In the genomic region with DNA sequence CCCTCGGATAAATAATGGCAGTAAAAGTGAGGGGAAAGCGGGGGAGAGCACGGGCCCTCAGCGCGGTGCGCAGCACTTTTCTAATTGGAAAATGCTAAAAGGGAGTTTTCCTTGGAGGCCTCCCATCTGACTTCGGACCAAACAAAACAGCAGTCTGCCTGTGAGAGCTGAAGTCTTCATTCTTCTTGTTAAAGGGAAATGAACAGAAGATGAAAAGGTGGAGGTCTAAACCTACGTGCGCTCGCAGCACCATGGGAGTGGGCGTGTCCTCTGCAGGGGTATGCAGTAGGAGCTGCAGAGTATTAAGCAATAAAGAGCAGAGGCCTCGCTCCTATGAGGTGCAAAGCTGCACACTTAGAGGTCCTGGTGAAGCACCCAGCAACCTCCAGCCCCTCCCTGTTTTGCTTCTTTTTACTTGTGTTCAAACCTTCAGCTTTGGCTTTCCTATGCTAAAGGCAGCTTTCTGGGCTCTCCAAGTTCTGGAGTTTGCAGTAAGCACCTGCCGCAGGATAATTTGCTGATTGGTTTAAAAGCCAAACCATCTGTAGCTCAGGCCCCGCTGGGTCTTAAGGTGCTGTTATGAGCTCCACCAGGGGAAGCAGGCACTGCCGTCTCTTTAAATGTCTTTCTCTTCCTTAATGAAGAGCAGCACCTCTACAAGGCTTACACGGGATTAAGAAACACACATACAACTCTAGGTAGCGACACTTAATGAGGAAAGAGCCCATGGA, we compare ENCODE assay signal across 8 mouse cellular contexts.
DNase-seq lines count a peak whose midpoint lies in the region; ATAC-seq and TF ChIP-seq lines count a peak whose summit lies in the region.

No protein-coding gene starts in this region.

- H3K4me3 ChIP-seq in heart, embryonic 10.5 days, result no peak overlapping the region
- H3K4me3 ChIP-seq in forebrain, embryonic 16.5 days (replicated peaks; ENCODE audit: low read length), result peak overlapping the region; percentile 33
- H3K4me3 ChIP-seq in hindbrain, embryonic 14.5 days (replicated peaks; ENCODE audit: low read length), result 0 out of 2 replicates have a peak overlapping the region, but pooled peaks have one; percentile 6
- H3K4me3 ChIP-seq in limb, embryonic 14.5 days (replicated peaks; ENCODE audit: low read length), result peak overlapping the region; percentile 16
- H3K4me3 ChIP-seq in neural tube, embryonic 14.5 days (ENCODE audit: low read depth, low read length), result peak overlapping the region; percentile 13; the same call in 1 of the 2 replicates

- WGBS in heart, embryonic 10.5 days, result 56% methylated on average over 17 of the region's 17 CpGs
- 13% methylated on average over 17 of the region's 17 CpGs for WGBS in forebrain, embryonic 16.5 days
- 45% methylated on average over 17 of the region's 17 CpGs for WGBS in hindbrain, embryonic 14.5 days
- 13% methylated on average over 17 of the region's 17 CpGs for WGBS in limb, embryonic 14.5 days
- WGBS in neural tube, embryonic 14.5 days, result 29% methylated on average over 17 of the region's 17 CpGs

- ATAC-seq in forebrain, embryonic 16.5 days, result peak; percentile 72
- ATAC-seq in hindbrain, embryonic 14.5 days (ENCODE audit: low FRiP score), result no peak
- no peak for ATAC-seq in limb, embryonic 14.5 days (ENCODE audit: low FRiP score, low read depth)
- ATAC-seq in neural tube, embryonic 14.5 days (ENCODE audit: low read depth), result no peak; the same call in 1 of the 2 replicates
- ATAC-seq in erythroid progenitor cell, adult 5-6 weeks (replicated peaks; ENCODE audit: low FRiP score, poor library complexity, severe bottlenecking), result no peak
- ATAC-seq in cerebellum, adult (ENCODE audit: insufficient number of reproducible peaks, low FRiP score, low TSS enrichment), result no peak

- H3K4me1 ChIP-seq in heart, embryonic 10.5 days, result no peaks in the 10 kb centered on the region
- H3K4me1 ChIP-seq in forebrain, embryonic 16.5 days (replicated peaks; ENCODE audit: control insufficient read depth, insufficient read depth, low read length), result peaks cover 4% of the 10 kb centered on the region
- no peaks in the 10 kb centered on the region for H3K4me1 ChIP-seq in hindbrain, embryonic 14.5 days (replicated peaks; ENCODE audit: control insufficient read depth, insufficient read depth, low read length)
- H3K4me1 ChIP-seq in limb, embryonic 14.5 days (ENCODE audit: control insufficient read depth, insufficient read depth, low read length), result peaks cover 23% of the 10 kb centered on the region
- peaks cover 7% of the 10 kb centered on the region; the same call in 1 of the 2 replicates for H3K4me1 ChIP-seq in neural tube, embryonic 14.5 days (ENCODE audit: control insufficient read depth, insufficient read depth, low read length)

- H3K9ac ChIP-seq in forebrain, embryonic 16.5 days (replicated peaks; ENCODE audit: low read depth, low read length), result peak overlapping the region; percentile 20; the same call in 1 of the 2 replicates
- peak overlapping the region; percentile 20; the same call in 1 of the 2 replicates for H3K9ac ChIP-seq in hindbrain, embryonic 14.5 days
- 0 out of 2 replicates have a peak overlapping the region, but pooled peaks have one; percentile 9 for H3K9ac ChIP-seq in limb, embryonic 14.5 days (ENCODE audit: low read depth, low read length, severe bottlenecking)
- 0 out of 2 replicates have a peak overlapping the region, but pooled peaks have one; percentile 8 for H3K9ac ChIP-seq in neural tube, embryonic 14.5 days (replicated peaks; ENCODE audit: low read depth, low read length)

- H3K9me3 ChIP-seq in heart, embryonic 10.5 days, result no peaks in the 10 kb centered on the region
- no peaks in the 10 kb centered on the region for H3K9me3 ChIP-seq in forebrain, embryonic 16.5 days (ENCODE audit: control insufficient read depth, low read length)
- H3K9me3 ChIP-seq in hindbrain, embryonic 14.5 days (ENCODE audit: control insufficient read depth, low read length), result 0 out of 2 replicates have a peak, but pooled peaks cover 3% of the 10 kb centered on the region
- H3K9me3 ChIP-seq in limb, embryonic 14.5 days (ENCODE audit: control insufficient read depth, low read length), result no peaks in the 10 kb centered on the region
- H3K9me3 ChIP-seq in neural tube, embryonic 14.5 days (ENCODE audit: control insufficient read depth, low read length), result no peaks in the 10 kb centered on the region

- TF ChIP-seq POLR2A in limb, embryonic 14.5 days (IDR thresholded peaks at IDR 0.05; ENCODE audit: borderline replicate concordance, extremely low read depth, insufficient read depth, insufficient read length), result no peak

- peak overlapping the region; percentile 60 for H3K4me2 ChIP-seq in forebrain, embryonic 16.5 days (ENCODE audit: low read length)
- peak overlapping the region; percentile 45 for H3K4me2 ChIP-seq in hindbrain, embryonic 14.5 days (replicated peaks)
- peak overlapping the region; percentile 37 for H3K4me2 ChIP-seq in limb, embryonic 14.5 days (replicated peaks; ENCODE audit: low read depth, low read length, severe bottlenecking)
- H3K4me2 ChIP-seq in neural tube, embryonic 14.5 days (ENCODE audit: low read depth, low read length), result peak overlapping the region; percentile 36

- H3K27me3 ChIP-seq in heart, embryonic 10.5 days (ENCODE audit: insufficient read depth, poor library complexity, severe bottlenecking), result peaks cover 64% of the 10 kb centered on the region
- H3K27me3 ChIP-seq in forebrain, embryonic 16.5 days (replicated peaks; ENCODE audit: control insufficient read depth, insufficient read depth, low read length), result no peaks in the 10 kb centered on the region
- peaks cover 5% of the 10 kb centered on the region; the same call in 1 of the 2 replicates for H3K27me3 ChIP-seq in hindbrain, embryonic 14.5 days (ENCODE audit: control insufficient read depth, insufficient read depth, low read length)
- no peaks in the 10 kb centered on the region for H3K27me3 ChIP-seq in limb, embryonic 14.5 days (ENCODE audit: control insufficient read depth, insufficient read depth, low read length)
- no peaks in the 10 kb centered on the region for H3K27me3 ChIP-seq in neural tube, embryonic 14.5 days (ENCODE audit: control insufficient read depth, insufficient read depth, low read length)

- peak; percentile 96 for DNase-seq in heart, adult 11 months
- no peak for DNase-seq in heart, embryonic 10.5 days (ENCODE audit: low spot score)
- DNase-seq in hindbrain, embryonic 14.5 days (ENCODE audit: low spot score), result peak; percentile 37
- DNase-seq in limb, embryonic 14.5 days (ENCODE audit: low spot score), result peak; percentile 61

- H3K36me3 ChIP-seq in heart, embryonic 10.5 days, result no peaks in the 10 kb centered on the region
- no peaks in the 10 kb centered on the region for H3K36me3 ChIP-seq in forebrain, embryonic 16.5 days (ENCODE audit: control insufficient read depth, insufficient read depth)
- H3K36me3 ChIP-seq in hindbrain, embryonic 14.5 days (replicated peaks; ENCODE audit: control insufficient read depth, insufficient read depth), result no peaks in the 10 kb centered on the region
- no peaks in the 10 kb centered on the region for H3K36me3 ChIP-seq in limb, embryonic 14.5 days (ENCODE audit: control insufficient read depth, insufficient read depth, low read length)
- H3K36me3 ChIP-seq in neural tube, embryonic 14.5 days (ENCODE audit: control insufficient read depth, insufficient read depth, low read length), result no peaks in the 10 kb centered on the region

- no peak overlapping the region for H3K27ac ChIP-seq in heart, embryonic 10.5 days
- no peak overlapping the region for H3K27ac ChIP-seq in forebrain, embryonic 16.5 days (ENCODE audit: low read length)
- H3K27ac ChIP-seq in hindbrain, embryonic 14.5 days, result no peak overlapping the region
- peak overlapping the region; percentile 39; the same call in 1 of the 2 replicates for H3K27ac ChIP-seq in limb, embryonic 14.5 days (replicated peaks; ENCODE audit: low read depth, low read length)
- no peak overlapping the region for H3K27ac ChIP-seq in neural tube, embryonic 14.5 days (ENCODE audit: low read depth, low read length)
